Mouse (Mus musculus): Measurements from ENCODE around the gene Fam213b. TPM values are rescaled to one million over a fixed set of nuclear protein-coding genes. Genes with fewer than 3 reads are reported as not detected.

Gene Fam213b
- polyA plus RNA-seq, 1 experiment = 0.47 TPM

GRCm38 (mm10) chr4:154911644-154912043, 12.7 kb upstream of the Fam213b start:
- Histone ChIP-seq H3K9me3 (ENCODE audit: control insufficient read depth, low read length) (peaks cover 10% of the 10 kb centered on the region), H3K4me1 (ENCODE audit: control insufficient read depth) (peaks cover 95% of the 10 kb centered on the region), H3K4me3 (replicated peaks) (peak overlapping the region; percentile 57), H3K36me3 (ENCODE audit: control insufficient read depth) (peaks cover 80% of the 10 kb centered on the region), H3K27me3 (ENCODE audit: control insufficient read depth) (no peaks in the 10 kb centered on the region)
- TF ChIP-seq GATA1 (IDR thresholded peaks at IDR 0.05; ENCODE audit: low read length) (peak; percentile 67), TAL1 (IDR thresholded peaks at IDR 0.05; ENCODE audit: low read length) (peak; percentile 51; the same call in 2 of the 3 replicates)

GRCm38 (mm10) chr4:154910606-154911522, 11.9 kb upstream of the Fam213b start:
- TF ChIP-seq TAL1 (IDR thresholded peaks at IDR 0.05; ENCODE audit: low read length) = no peak
- no peak for TF ChIP-seq GATA1 (IDR thresholded peaks at IDR 0.05; ENCODE audit: low read length)
- peak overlapping the region; percentile 57 for H3K4me3 ChIP-seq (replicated peaks)
- H3K36me3 ChIP-seq (ENCODE audit: control insufficient read depth) = peaks cover 72% of the 10 kb centered on the region
- peaks cover 94% of the 10 kb centered on the region for H3K4me1 ChIP-seq (ENCODE audit: control insufficient read depth)
- H3K27me3 ChIP-seq (ENCODE audit: control insufficient read depth) = no peaks in the 10 kb centered on the region
- peaks cover 10% of the 10 kb centered on the region for H3K9me3 ChIP-seq (ENCODE audit: control insufficient read depth, low read length)

GRCm38 (mm10) chr4:154908490-154908889, 9.6 kb upstream of the Fam213b start:
- TF ChIP-seq GATA1 (IDR thresholded peaks at IDR 0.05; ENCODE audit: low read length) = no peak
- TF ChIP-seq TAL1 (IDR thresholded peaks at IDR 0.05; ENCODE audit: low read length) = no peak
- H3K4me1 ChIP-seq (ENCODE audit: control insufficient read depth) = peaks cover 92% of the 10 kb centered on the region

GRCm38 (mm10) chr4:154907833-154908232, 8.9 kb upstream of the Fam213b start:
- no peaks in the 10 kb centered on the region for H3K27me3 ChIP-seq (ENCODE audit: control insufficient read depth)
- H3K36me3 ChIP-seq (ENCODE audit: control insufficient read depth) = peaks cover 42% of the 10 kb centered on the region
- TF ChIP-seq GATA1 (IDR thresholded peaks at IDR 0.05; ENCODE audit: low read length) = no peak
- no peak for TF ChIP-seq TAL1 (IDR thresholded peaks at IDR 0.05; ENCODE audit: low read length)
- H3K4me3 ChIP-seq (replicated peaks) = peak overlapping the region; percentile 52
- H3K4me1 ChIP-seq (ENCODE audit: control insufficient read depth) = peaks cover 92% of the 10 kb centered on the region
- peaks cover 10% of the 10 kb centered on the region for H3K9me3 ChIP-seq (ENCODE audit: control insufficient read depth, low read length)

More at GRCm38 (mm10) chr4:154908490-154908889, 9.6 kb upstream of the Fam213b start:
- Histone ChIP-seq H3K9me3 (ENCODE audit: control insufficient read depth, low read length) (peaks cover 10% of the 10 kb centered on the region), H3K4me3 (replicated peaks) (no peak overlapping the region), H3K27me3 (ENCODE audit: control insufficient read depth) (no peaks in the 10 kb centered on the region), H3K36me3 (ENCODE audit: control insufficient read depth) (peaks cover 48% of the 10 kb centered on the region)

GRCm38 (mm10) chr4:154904185-154905071, 5.5 kb upstream of the Fam213b start:
- Histone ChIP-seq H3K4me1 (ENCODE audit: control insufficient read depth) (peaks cover 67% of the 10 kb centered on the region), H3K9me3 (ENCODE audit: control insufficient read depth, low read length) (peaks cover 10% of the 10 kb centered on the region), H3K36me3 (ENCODE audit: control insufficient read depth) (peaks cover 15% of the 10 kb centered on the region), H3K27me3 (ENCODE audit: control insufficient read depth) (peaks cover 24% of the 10 kb centered on the region), H3K4me3 (replicated peaks) (peak overlapping the region; percentile 80)
- peak; percentile 100 for TF ChIP-seq GATA1 (IDR thresholded peaks at IDR 0.05; ENCODE audit: low read length)
- no peak for TF ChIP-seq TAL1 (IDR thresholded peaks at IDR 0.05; ENCODE audit: low read length)

- Histone ChIP-seq H3K9me3 (ENCODE audit: control insufficient read depth, low read length) (peaks cover 4% of the 10 kb centered on the region), H3K4me3 (replicated peaks) (no peak overlapping the region), H3K4me1 (ENCODE audit: control insufficient read depth) (peaks cover 70% of the 10 kb centered on the region), H3K36me3 (ENCODE audit: control insufficient read depth) (no peaks in the 10 kb centered on the region), H3K27me3 (ENCODE audit: control insufficient read depth) (peaks cover 45% of the 10 kb centered on the region)
- no peak for TF ChIP-seq TAL1 (IDR thresholded peaks at IDR 0.05; ENCODE audit: low read length)
- no peak for TF ChIP-seq GATA1 (IDR thresholded peaks at IDR 0.05; ENCODE audit: low read length)
Measured at GRCm38 (mm10) chr4:154902371-154902770, 3.4 kb upstream of the Fam213b start.

GRCm38 (mm10) chr4:154897676-154898465, 1.1 kb downstream of the Fam213b start:
- peaks cover 86% of the 10 kb centered on the region for H3K27me3 ChIP-seq (ENCODE audit: control insufficient read depth)
- no peaks in the 10 kb centered on the region for H3K36me3 ChIP-seq (ENCODE audit: control insufficient read depth)
- peaks cover 34% of the 10 kb centered on the region for H3K4me1 ChIP-seq (ENCODE audit: control insufficient read depth)
- peak overlapping the region; percentile 58 for H3K4me3 ChIP-seq (replicated peaks)
- TF ChIP-seq TAL1 (IDR thresholded peaks at IDR 0.05; ENCODE audit: low read length) = no peak
- no peak for TF ChIP-seq GATA1 (IDR thresholded peaks at IDR 0.05; ENCODE audit: low read length)
- peaks cover 4% of the 10 kb centered on the region for H3K9me3 ChIP-seq (ENCODE audit: control insufficient read depth, low read length)

GRCm38 (mm10) chr4:154895549-154895948, 3.4 kb downstream of the Fam213b start:
- TF ChIP-seq TAL1 (IDR thresholded peaks at IDR 0.05; ENCODE audit: low read length) (no peak), GATA1 (IDR thresholded peaks at IDR 0.05; ENCODE audit: low read length) (no peak)
- Histone ChIP-seq H3K36me3 (ENCODE audit: control insufficient read depth) (no peaks in the 10 kb centered on the region), H3K4me3 (replicated peaks) (no peak overlapping the region), H3K27me3 (ENCODE audit: control insufficient read depth) (peaks cover 88% of the 10 kb centered on the region), H3K9me3 (ENCODE audit: control insufficient read depth, low read length) (no peaks in the 10 kb centered on the region), H3K4me1 (ENCODE audit: control insufficient read depth) (peaks cover 28% of the 10 kb centered on the region)
